ENCODE assay signal across 10 mouse cellular contexts in genomic region chr5:27413023-27413422, GRCm38 (mm10).
DNase-seq lines count a peak whose midpoint lies in the region; ATAC-seq lines count a peak whose summit lies in the region.
"Had no signal": no experiment of that assay in that cellular context is flagged by ENCODE, and none has a peak within 500 bp of the region (broad histone marks: within the 10 kb centered on the region; RNA-seq: fewer than 3 reads in every experiment).

No protein-coding gene starts in this region.

- H3K4me3 ChIP-seq in midbrain, embryonic 14.5 days (replicated peaks; ENCODE audit: low read depth, low read length) = no peak overlapping the region
- no peak overlapping the region for H3K4me3 ChIP-seq in midbrain, embryonic 13.5 days (replicated peaks)
- H3K4me3 ChIP-seq: embryonic facial prominence, embryonic 13.5 days; hindbrain, embryonic 10.5 days had no signal

- 61% methylated on average over 3 of the region's 3 CpGs for whole genome bisulfite sequencing in midbrain, embryonic 14.5 days
- 70% methylated on average over 3 of the region's 3 CpGs for WGBS in midbrain, embryonic 13.5 days

- no peak for ATAC-seq in midbrain, embryonic 14.5 days (ENCODE audit: low FRiP score, low TSS enrichment)
- no peak for ATAC-seq in midbrain, embryonic 13.5 days
- no peak for ATAC-seq in megakaryocyte, adult 5-6 weeks (ENCODE audit: poor library complexity, severe bottlenecking)

- no peaks in the 10 kb centered on the region for H3K4me1 ChIP-seq in midbrain, embryonic 14.5 days (ENCODE audit: control insufficient read depth, insufficient read depth, low read length)
- H3K4me1 ChIP-seq in midbrain, embryonic 13.5 days (replicated peaks) = no peaks in the 10 kb centered on the region
- H3K4me1 ChIP-seq: embryonic facial prominence, embryonic 13.5 days; hindbrain, embryonic 10.5 days had no signal

- no peaks in the 10 kb centered on the region for H3K27me3 ChIP-seq in midbrain, embryonic 14.5 days (ENCODE audit: control insufficient read depth, insufficient read depth, low read length)
- H3K27me3 ChIP-seq in midbrain, embryonic 13.5 days = no peaks in the 10 kb centered on the region
- H3K27me3 ChIP-seq: embryonic facial prominence, embryonic 13.5 days had no signal

- H3K9ac ChIP-seq in midbrain, embryonic 14.5 days (replicated peaks; ENCODE audit: low read length) = no peak overlapping the region
- no peak overlapping the region for H3K9ac ChIP-seq in midbrain, embryonic 13.5 days (replicated peaks)
- H3K9ac ChIP-seq: embryonic facial prominence, embryonic 13.5 days had no signal

- no peak overlapping the region for H3K4me2 ChIP-seq in midbrain, embryonic 14.5 days (ENCODE audit: low read length)
- H3K4me2 ChIP-seq in midbrain, embryonic 13.5 days (replicated peaks) = no peak overlapping the region
- H3K4me2 ChIP-seq: embryonic facial prominence, embryonic 13.5 days had no signal

- no peak overlapping the region for H3K27ac ChIP-seq in midbrain, embryonic 14.5 days (replicated peaks; ENCODE audit: low read depth, low read length)
- H3K27ac ChIP-seq in midbrain, embryonic 13.5 days = no peak overlapping the region
- H3K27ac ChIP-seq: embryonic facial prominence, embryonic 13.5 days; hindbrain, embryonic 10.5 days had no signal

- intact Hi-C loops in heart, postnatal 36 days (cut with DNase I) = no loop called here

- DNase-seq in midbrain, embryonic 14.5 days = peak; percentile 31
- peak; percentile 78 to 82 for DNase-seq in adrenal gland, postnatal 36 days
- peak; percentile 3 to 22 for DNase-seq in heart, postnatal 36 days
- DNase-seq in ovary, postnatal 14 days (ENCODE audit: low spot score) = peak; percentile 25
- no peak for DNase-seq in thymus, postnatal 25 days
- DNase-seq in layer of hippocampus, postnatal 14 days (ENCODE audit: low spot score in 2 of 2) = no peak

- H3K9me3 ChIP-seq in midbrain, embryonic 14.5 days (ENCODE audit: control insufficient read depth, low read length) = no peaks in the 10 kb centered on the region
- H3K9me3 ChIP-seq in midbrain, embryonic 13.5 days = no peaks in the 10 kb centered on the region
- H3K9me3 ChIP-seq: embryonic facial prominence, embryonic 13.5 days; hindbrain, embryonic 10.5 days had no signal

- no peaks in the 10 kb centered on the region for H3K36me3 ChIP-seq in midbrain, embryonic 14.5 days (ENCODE audit: control insufficient read depth, insufficient read depth, low read length)
- H3K36me3 ChIP-seq in midbrain, embryonic 13.5 days = no peaks in the 10 kb centered on the region
- H3K36me3 ChIP-seq: embryonic facial prominence, embryonic 13.5 days; hindbrain, embryonic 10.5 days had no signal

Comparison
In these comparisons a context has a peak if more than half of its experiments do, and no peak if none do; other contexts are left out.
1. DNase-seq: peak in midbrain, embryonic 14.5 days (single experiment), adrenal gland, postnatal 36 days (2 of 2), heart, postnatal 36 days (2 of 2) and ovary, postnatal 14 days (single experiment); none in thymus, postnatal 25 days (single experiment) and layer of hippocampus, postnatal 14 days (0 of 2).